Mouse (Mus musculus): ENCODE results near the gene Il17rd.

Gene Il17rd

GRCm38 (mm10) chr14:27094247-27094646 is 55.5 kb downstream of the Il17rd start:
- DNase-seq (ENCODE audit: low spot score): no peak

GRCm38 (mm10) chr14:27096133-27096532 is 57.4 kb downstream of the Il17rd start:
- no peak for DNase-seq (ENCODE audit: low spot score)

- DNase-seq (ENCODE audit: low spot score): peak; percentile 80
These were observed 58.0 kb downstream of the Il17rd start for GRCm38 (mm10) chr14:27096779-27097178.

GRCm38 (mm10) chr14:27101735-27102134 is 63.0 kb downstream of the Il17rd start:
- no peak for DNase-seq (ENCODE audit: low spot score)

DNA sequence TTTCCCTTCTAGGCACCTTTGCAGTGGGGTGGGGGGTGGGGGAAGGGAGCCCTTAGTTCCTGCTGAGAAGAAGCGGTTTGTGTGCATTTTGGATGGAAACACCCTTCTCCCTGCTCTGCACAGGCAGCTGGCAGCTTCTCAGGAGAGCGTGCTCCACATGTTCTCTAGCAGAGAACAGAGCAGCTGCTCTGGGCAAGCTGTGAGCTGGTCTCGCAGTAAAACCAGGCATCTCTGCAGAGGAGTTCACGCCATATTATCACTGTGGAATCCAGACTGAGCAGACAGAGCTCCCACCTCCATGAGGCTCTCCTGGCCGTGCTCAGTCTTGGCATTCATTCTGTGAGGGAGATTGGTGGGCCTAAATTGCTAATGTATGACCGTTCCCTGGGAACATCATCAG is 64.0 kb downstream of the Il17rd start:
- no peak for DNase-seq (ENCODE audit: low spot score)

- no peak for DNase-seq (ENCODE audit: low spot score)
These were observed 67.2 kb downstream of the Il17rd start for GRCm38 (mm10) chr14:27105731-27106457.

- peak; percentile 17 for DNase-seq (ENCODE audit: low spot score)
These were observed 70.2 kb downstream of the Il17rd start for GRCm38 (mm10) chr14:27108748-27109504.

DNA sequence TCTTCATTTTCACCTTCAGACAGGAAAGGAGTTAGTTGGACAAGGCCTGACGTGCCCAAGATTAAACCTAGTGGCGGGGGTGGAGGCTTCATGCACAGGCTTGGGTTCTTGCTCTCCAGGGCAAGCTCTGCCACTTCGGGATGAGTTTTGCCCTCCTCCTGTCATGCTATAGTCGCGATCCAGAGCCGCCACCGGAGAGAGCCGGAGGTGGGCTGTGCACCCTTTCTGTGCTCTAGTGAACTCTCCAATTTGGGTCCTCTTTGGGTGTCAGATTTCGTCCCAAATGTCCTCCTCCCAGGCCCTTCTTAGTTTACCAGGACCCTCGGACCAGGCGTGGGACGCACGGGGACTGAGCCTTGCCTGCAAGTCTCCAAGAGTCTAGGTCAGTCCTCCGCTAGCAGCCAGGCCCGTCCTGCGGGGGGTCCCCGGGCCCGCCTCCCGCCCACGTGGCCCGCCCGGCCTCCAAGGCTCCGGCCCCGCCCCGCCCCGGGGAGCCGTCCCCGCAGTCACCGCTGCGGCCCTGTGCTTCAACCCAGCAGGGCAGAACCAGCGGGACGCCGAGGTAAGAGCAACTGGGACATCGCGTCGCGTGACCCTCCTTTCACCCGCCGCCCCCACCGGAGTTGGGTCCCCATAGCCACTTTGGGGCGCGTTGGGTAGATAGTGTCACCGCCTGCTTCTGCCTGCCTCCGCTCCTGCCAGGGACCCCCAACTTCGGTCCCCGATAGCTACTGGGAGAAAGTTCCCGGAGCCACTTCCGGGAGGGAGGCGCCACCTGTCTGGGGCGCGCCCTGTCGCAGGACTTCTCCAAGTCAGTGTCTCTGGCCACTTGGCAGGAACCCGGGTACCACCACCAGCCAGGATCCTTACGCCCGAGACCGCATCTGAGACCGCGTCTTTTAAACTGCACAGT is 75.9 kb downstream of the Il17rd start, which contains the start of gene Arhgef3:
Gene Arhgef3 (plus strand): TSS at position 538 of the 913 bp plus-strand sequence.
- peak; percentile 63 for DNase-seq (ENCODE audit: low spot score)

DNA sequence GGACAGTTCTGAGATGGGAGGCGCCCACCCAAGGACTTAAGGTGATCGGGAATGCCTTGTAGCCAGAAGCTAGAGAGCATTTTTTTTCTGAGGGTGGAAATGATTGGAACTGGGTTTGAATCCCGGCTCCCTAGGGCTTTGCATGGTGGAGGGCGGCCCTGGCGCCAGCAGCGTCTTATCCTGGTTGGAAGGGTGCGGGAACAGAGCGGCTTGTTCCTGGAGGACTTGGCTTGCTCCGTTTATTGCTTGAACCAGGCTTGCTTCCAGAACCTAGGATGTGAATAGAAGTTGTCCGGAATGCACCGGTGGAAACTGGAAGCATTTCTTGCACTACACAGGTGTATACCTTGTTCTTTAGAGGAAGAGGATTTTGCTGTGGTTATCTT is 76.5 kb downstream of the Il17rd start:
- peak; percentile 22 for DNase-seq (ENCODE audit: low spot score)

- no peak for DNase-seq (ENCODE audit: low spot score)
These were observed 77.2 kb downstream of the Il17rd start for GRCm38 (mm10) chr14:27115991-27116390.

DNA sequence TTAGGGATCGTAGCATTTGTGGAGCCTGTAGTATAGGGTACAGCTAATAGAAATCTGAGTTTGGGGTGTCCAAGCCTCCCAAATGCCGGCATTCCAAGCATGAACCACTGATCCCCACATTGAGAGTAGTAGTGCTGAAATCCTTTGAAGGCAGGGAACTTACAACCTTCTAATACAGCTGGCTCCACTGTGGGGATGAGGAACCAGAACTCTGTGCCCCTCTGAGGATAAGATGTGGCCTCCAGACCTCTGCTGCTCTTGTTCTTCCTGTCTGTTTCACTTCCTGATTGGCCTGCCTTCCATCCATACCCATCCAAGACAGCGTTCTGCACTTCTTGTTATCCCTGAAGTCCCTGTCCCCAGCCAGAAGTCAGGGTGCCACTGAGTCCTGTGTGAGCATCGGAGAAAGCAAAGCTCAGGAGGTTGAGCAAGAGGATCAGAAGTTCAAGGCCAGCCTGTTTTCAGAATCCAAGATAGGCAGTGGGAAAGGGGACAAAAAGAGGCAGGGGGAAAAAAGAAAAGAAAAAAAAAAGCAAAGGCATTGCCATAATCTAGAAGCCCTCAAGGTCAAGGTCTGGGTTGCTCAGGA is 77.9 kb downstream of the Il17rd start:
- no peak for DNase-seq (ENCODE audit: low spot score)

- no peak for DNase-seq (ENCODE audit: low spot score)
These were observed 79.8 kb downstream of the Il17rd start for GRCm38 (mm10) chr14:27118546-27118945.

GRCm38 (mm10) chr14:27122646-27123045 is 83.9 kb downstream of the Il17rd start:
- DNase-seq (ENCODE audit: low spot score): no peak

DNA sequence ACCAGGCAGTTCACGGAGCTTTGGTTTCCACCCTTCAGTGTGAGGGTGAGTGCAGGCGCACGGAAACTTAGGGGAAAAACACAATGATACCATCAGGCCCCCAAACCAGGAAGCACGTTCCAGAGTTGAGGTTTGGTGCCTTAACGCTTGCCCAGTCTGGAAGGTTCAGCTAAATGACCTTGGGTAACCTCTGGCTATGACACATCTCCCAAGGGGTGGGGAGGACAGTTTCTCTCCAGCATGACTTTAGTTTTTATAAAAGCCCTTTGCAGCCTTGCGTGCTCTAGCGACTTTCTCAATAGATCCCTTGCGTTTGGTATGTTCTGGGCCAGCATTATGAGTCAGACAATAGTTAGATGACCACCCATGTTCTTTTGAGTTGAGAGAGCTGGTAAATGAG is 84.8 kb downstream of the Il17rd start:
- DNase-seq (ENCODE audit: low spot score): peak; percentile 29

DNA sequence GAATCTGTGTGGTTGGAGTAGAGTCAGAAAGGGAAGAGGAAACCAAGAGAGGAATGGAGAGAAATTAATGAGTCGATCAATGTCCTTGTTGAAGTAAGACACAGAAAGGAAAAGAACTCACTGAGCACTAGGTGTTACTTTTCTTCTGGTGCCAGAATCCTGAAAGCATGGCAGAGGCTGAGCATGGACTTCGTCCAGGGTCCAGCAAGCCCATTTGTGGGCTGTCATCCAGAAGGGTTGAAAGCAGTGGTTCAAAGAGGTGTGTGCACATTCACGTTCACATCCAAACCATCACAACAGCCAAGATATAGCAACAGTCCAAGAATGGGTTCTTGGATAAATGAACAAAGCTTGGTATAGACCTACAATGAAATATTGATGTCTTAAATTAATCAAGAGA is 91.3 kb downstream of the Il17rd start:
- no peak for DNase-seq (ENCODE audit: low spot score)

- no peak for DNase-seq (ENCODE audit: low spot score)
These were observed 91.9 kb downstream of the Il17rd start for GRCm38 (mm10) chr14:27130676-27131075.

GRCm38 (mm10) chr14:27131521-27131920 is 92.8 kb downstream of the Il17rd start:
- DNase-seq (ENCODE audit: low spot score): no peak

GRCm38 (mm10) chr14:27138891-27139290 is 100.2 kb downstream of the Il17rd start:
- no peak for DNase-seq (ENCODE audit: low spot score)

GRCm38 (mm10) chr14:27139968-27140367 is 101.2 kb downstream of the Il17rd start:
- DNase-seq (ENCODE audit: low spot score): no peak

GRCm38 (mm10) chr14:27141486-27141885 is 102.7 kb downstream of the Il17rd start:
- no peak for DNase-seq (ENCODE audit: low spot score)

DNA sequence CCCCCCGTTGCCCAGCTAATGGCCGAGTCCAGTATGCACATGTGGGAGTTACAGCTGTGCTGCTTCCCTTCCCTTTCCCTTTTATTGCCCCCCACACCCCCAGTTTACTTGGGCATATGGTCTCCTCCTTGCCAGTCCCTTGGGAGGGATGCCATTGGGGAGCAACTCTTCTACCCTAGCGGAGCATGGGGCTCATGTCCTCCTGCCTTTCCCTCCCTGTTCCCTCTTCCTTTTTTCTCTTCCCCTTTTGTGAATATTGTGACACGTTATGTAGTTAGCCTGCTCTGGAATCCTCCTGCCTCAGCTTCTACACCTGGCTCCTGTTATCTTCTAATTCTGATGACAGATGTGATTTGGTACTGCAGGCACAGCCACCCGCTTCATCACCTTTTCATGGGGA is 103.9 kb downstream of the Il17rd start:
- no peak for DNase-seq (ENCODE audit: low spot score)
